Mouse (Mus musculus) neural tube, embryonic 14.5 days (tissue): Measurements from ENCODE around the gene Rtn2. TPM values are rescaled to one million over a fixed set of nuclear protein-coding genes. Genes with fewer than 3 reads are reported as not detected.

ENCODE experiments used
- ATAC-seq: fragments of 200-750 bp; cut with Nextera tagmentation; 2 replicates; pipeline ENCODE4 v1.8.0; 2017; ENCODE audit warnings: low read depth, mild to moderate bottlenecking, moderate TSS enrichment, moderate library complexity
- H3K27ac ChIP-seq: fragments of 300-500 bp; sonication (generic); 2 replicates; pipeline ENCODE4 v1.5.1; 2014; ENCODE audit warnings: low read depth, mild to moderate bottlenecking, control low read depth, low read length, moderate library complexity, mixed read lengths
- H3K27me3 ChIP-seq: fragments of 300-500 bp; sonication (generic); 2 replicates; pipeline ENCODE4 v1.6.1; 2014; ENCODE audit warnings: low read length; ENCODE audit not compliant: control insufficient read depth, insufficient read depth
- H3K36me3 ChIP-seq: fragments of 300-500 bp; sonication (generic); 2 replicates; pipeline ENCODE4 v1.6.1; 2014; ENCODE audit warnings: low read length, mixed read lengths; ENCODE audit not compliant: control insufficient read depth, insufficient read depth
- H3K4me1 ChIP-seq: fragments of 300-500 bp; sonication (generic); 2 replicates; pipeline ENCODE4 v1.6.1; 2014; ENCODE audit warnings: low read length; ENCODE audit not compliant: control insufficient read depth, insufficient read depth
- H3K4me2 ChIP-seq: fragments of 300-500 bp; sonication (generic); 2 replicates; pipeline ENCODE4 v1.6.1; 2014; ENCODE audit warnings: mild to moderate bottlenecking, low read depth, low read length, control low read depth
- H3K4me3 ChIP-seq: fragments of 300-500 bp; sonication (generic); 2 replicates; pipeline ENCODE4 v1.5.1; 2014; ENCODE audit warnings: low read depth, low read length, control low read depth, mixed read lengths
- H3K9ac ChIP-seq: fragments of 300-500 bp; sonication (generic); replicated peaks from 2 replicates; pipeline ENCODE4 v1.6.1; 2014; ENCODE audit warnings: low read depth, mild to moderate bottlenecking, control low read depth, low read length, mixed read lengths
- H3K9me3 ChIP-seq: fragments of 300-500 bp; sonication (generic); 2 replicates; pipeline ENCODE4 v1.6.1; 2016; ENCODE audit warnings: low read length; ENCODE audit not compliant: control insufficient read depth
- WGBS: fragments of 180-500 bp; shearing (Covaris S2); extraction: QIAGEN DNeasy Blood & Tissue Kit; methylation state at CpG from one replicate; pipeline ENCODE4 v1.1.7; 2014; 5-methylcytosine and 5-hydroxymethylcytosine counted together
- polyA plus RNA-seq: library from polyadenylated mRNA; unstranded; fragments of >200 nt; fragmentation: Nextera tagmentation; extraction: Ambion mirVana; gene quantifications from 2 replicates; pipeline ENCODE4 v1.2.1, GENCODE M21; 2014

The Rtn2 gene
- polyA plus RNA-seq, 1 experiment from 2014 or later, result 118 TPM

GRCm38 (mm10) chr7:19302264-19303045 is 20.0 kb downstream of the Rtn2 start:
- H3K27me3 ChIP-seq, result peaks cover 35% of the 10 kb centered on the region
- peak overlapping the region; percentile 50; the same call in 1 of the 2 replicates for H3K4me2 ChIP-seq
- no peaks in the 10 kb centered on the region for H3K36me3 ChIP-seq
- ATAC-seq, result no peak
- H3K4me3 ChIP-seq, result peak overlapping the region; percentile 37; the same call in 1 of the 2 replicates
- 51% methylated on average over 13 of the region's 13 CpGs for WGBS
- no peak overlapping the region for H3K9ac ChIP-seq
- no peaks in the 10 kb centered on the region for H3K9me3 ChIP-seq
- H3K27ac ChIP-seq, result no peak overlapping the region
- H3K4me1 ChIP-seq, result 0 out of 2 replicates have a peak, but pooled peaks cover 6% of the 10 kb centered on the region

- Histone ChIP-seq H3K27ac (no peak overlapping the region), H3K4me2 (no peak overlapping the region), H3K27me3 (peaks cover 35% of the 10 kb centered on the region), H3K36me3 (no peaks in the 10 kb centered on the region), H3K4me3 (no peak overlapping the region), H3K4me1 (0 out of 2 replicates have a peak, but pooled peaks cover 10% of the 10 kb centered on the region), H3K9ac (no peak overlapping the region), H3K9me3 (no peaks in the 10 kb centered on the region)
- ATAC-seq, result no peak
- 78% methylated on average over 12 of the region's 12 CpGs for WGBS
These were observed 20.6 kb downstream of the Rtn2 start for GRCm38 (mm10) chr7:19303046-19303305.

GRCm38 (mm10) chr7:19303770-19304169 is 21.3 kb downstream of the Rtn2 start:
- no peak for ATAC-seq

GRCm38 (mm10) chr7:19304501-19305412 is 22.3 kb downstream of the Rtn2 start:
- Histone ChIP-seq H3K4me1 (peaks cover 20% of the 10 kb centered on the region), H3K4me3 (peak overlapping the region; percentile 17), H3K27ac (no peak overlapping the region), H3K36me3 (no peaks in the 10 kb centered on the region), H3K27me3 (peaks cover 35% of the 10 kb centered on the region), H3K9ac (no peak overlapping the region), H3K4me2 (peak overlapping the region; percentile 38), H3K9me3 (no peaks in the 10 kb centered on the region)
- WGBS, result 2% methylated on average over 48 of the region's 48 CpGs
- no peak for ATAC-seq

More at GRCm38 (mm10) chr7:19303770-19304169, 21.3 kb downstream of the Rtn2 start:
- WGBS, result under 1% methylated on average over 16 of the region's 16 CpGs
- H3K27ac ChIP-seq, result no peak overlapping the region
- H3K9ac ChIP-seq, result no peak overlapping the region
- no peaks in the 10 kb centered on the region for H3K36me3 ChIP-seq
- no peak overlapping the region for H3K4me3 ChIP-seq
- no peaks in the 10 kb centered on the region for H3K9me3 ChIP-seq
- peak overlapping the region; percentile 9; the same call in 1 of the 2 replicates for H3K4me2 ChIP-seq
- H3K4me1 ChIP-seq, result peaks cover 11% of the 10 kb centered on the region; the same call in 1 of the 2 replicates
- H3K27me3 ChIP-seq, result peaks cover 35% of the 10 kb centered on the region

GRCm38 (mm10) chr7:19305413-19305735 is 22.9 kb downstream of the Rtn2 start:
- WGBS, result 17% methylated on average over 6 of the region's 6 CpGs

GRCm38 (mm10) chr7:19305796-19306765 is 23.7 kb downstream of the Rtn2 start:
- Histone ChIP-seq H3K27ac (no peak overlapping the region), H3K27me3 (peaks cover 35% of the 10 kb centered on the region), H3K9me3 (no peaks in the 10 kb centered on the region), H3K4me2 (no peak overlapping the region), H3K4me1 (peaks cover 20% of the 10 kb centered on the region), H3K4me3 (no peak overlapping the region), H3K36me3 (no peaks in the 10 kb centered on the region), H3K9ac (no peak overlapping the region)
- WGBS, result 52% methylated on average over 16 of the region's 16 CpGs
- no peak for ATAC-seq

More at GRCm38 (mm10) chr7:19305413-19305735, 22.9 kb downstream of the Rtn2 start:
- no peak overlapping the region for H3K4me3 ChIP-seq
- no peak overlapping the region for H3K9ac ChIP-seq
- peaks cover 35% of the 10 kb centered on the region for H3K27me3 ChIP-seq
- ATAC-seq, result no peak
- H3K27ac ChIP-seq, result no peak overlapping the region
- H3K4me1 ChIP-seq, result peaks cover 20% of the 10 kb centered on the region
- no peaks in the 10 kb centered on the region for H3K9me3 ChIP-seq
- no peaks in the 10 kb centered on the region for H3K36me3 ChIP-seq
- no peak overlapping the region for H3K4me2 ChIP-seq

- Histone ChIP-seq H3K27me3 (peaks cover 35% of the 10 kb centered on the region), H3K4me3 (no peak overlapping the region)
These were observed 24.7 kb downstream of the Rtn2 start for GRCm38 (mm10) chr7:19306819-19307738.

More at GRCm38 (mm10) chr7:19306819-19307738, 24.7 kb downstream of the Rtn2 start:
- Histone ChIP-seq H3K36me3 (no peaks in the 10 kb centered on the region), H3K9me3 (no peaks in the 10 kb centered on the region), H3K4me2 (peak overlapping the region; percentile 83), H3K27ac (no peak overlapping the region), H3K4me1 (peaks cover 20% of the 10 kb centered on the region), H3K9ac (no peak overlapping the region)
- ATAC-seq, result no peak
- 66% methylated on average over 25 of the region's 25 CpGs for WGBS
